Mouse (Mus musculus): ENCODE data around the gene Ahdc1. TPM values are rescaled to one million over a fixed set of nuclear protein-coding genes. Genes with fewer than 3 reads are reported as not detected.

The Ahdc1 gene
- polyA plus RNA-seq, 1 experiment from 2014 or later = 2.4 TPM

DNA sequence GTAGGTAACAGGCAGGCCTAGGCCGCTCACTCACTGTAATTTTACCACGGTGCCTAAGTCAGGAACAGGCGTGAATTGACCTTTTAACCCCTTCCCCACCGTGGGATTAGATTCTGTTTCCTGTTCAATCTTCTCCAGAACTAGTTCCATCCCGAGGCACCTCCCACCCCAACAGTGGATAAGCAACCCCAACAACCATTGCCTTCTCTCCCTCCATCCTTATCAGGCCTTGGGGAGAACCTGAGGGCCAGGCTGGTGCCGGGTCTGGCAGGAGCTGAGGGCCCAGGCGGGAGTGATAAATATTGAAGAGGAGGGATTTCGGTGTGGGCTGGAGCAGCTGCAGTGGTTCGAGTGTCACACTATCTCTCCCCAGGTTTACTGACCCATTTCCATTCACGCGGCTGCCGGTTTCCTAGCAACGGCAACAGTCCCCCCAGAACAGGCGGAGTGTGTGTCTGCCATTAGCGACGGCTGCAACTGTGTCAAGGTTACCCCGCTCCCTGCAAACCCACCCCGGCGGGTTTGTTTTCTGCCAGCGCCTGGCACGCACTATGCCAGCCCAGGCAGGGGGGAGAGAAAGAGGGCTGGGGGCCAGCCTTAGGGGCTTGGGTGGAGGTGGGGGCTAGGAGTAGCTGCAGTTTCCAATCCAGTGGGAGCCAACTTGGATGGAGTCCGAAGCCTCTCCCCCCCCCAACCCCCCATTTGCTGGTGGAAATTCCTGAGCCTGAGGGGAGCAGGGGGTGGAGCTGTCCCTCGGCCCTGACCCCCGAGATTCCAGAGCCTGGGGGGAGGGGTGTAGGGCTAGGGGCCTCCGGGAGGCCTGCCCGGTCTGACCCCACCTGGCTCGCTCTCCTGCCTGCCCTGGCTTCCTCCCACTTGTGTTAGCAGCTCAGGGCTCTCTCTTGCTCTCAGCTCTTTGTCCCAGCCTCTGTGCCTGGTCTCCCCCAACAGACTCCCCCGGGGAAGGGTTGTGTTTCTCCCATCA, 31.9 kb downstream of the Ahdc1 start:
- no peaks in the 10 kb centered on the region for H3K9me3 ChIP-seq (ENCODE audit: control insufficient read depth)
- H3K27ac ChIP-seq (ENCODE audit: low read depth, low read length) = no peak overlapping the region
- no peak overlapping the region for H3K4me3 ChIP-seq (ENCODE audit: low read depth, low read length)
- H3K27me3 ChIP-seq (replicated peaks; ENCODE audit: control insufficient read depth, insufficient read depth, low read length) = no peaks in the 10 kb centered on the region
- H3K36me3 ChIP-seq (ENCODE audit: control insufficient read depth, insufficient read depth) = no peaks in the 10 kb centered on the region; the same call in 1 of the 2 replicates
- ATAC-seq = no peak
- TF ChIP-seq CTCF (IDR thresholded peaks at IDR 0.05; ENCODE audit: low read depth) = no peak
- WGBS = 26% methylated on average over 28 of the region's 28 CpGs
- H3K4me1 ChIP-seq (replicated peaks; ENCODE audit: control insufficient read depth, insufficient read depth, low read length) = peaks cover 13% of the 10 kb centered on the region; the same call in 1 of the 2 replicates
- no peak overlapping the region for H3K9ac ChIP-seq (ENCODE audit: low read depth, low read length)
- peak overlapping the region; percentile 35; the same call in 1 of the 2 replicates for H3K4me2 ChIP-seq (replicated peaks; ENCODE audit: low read depth)

DNA sequence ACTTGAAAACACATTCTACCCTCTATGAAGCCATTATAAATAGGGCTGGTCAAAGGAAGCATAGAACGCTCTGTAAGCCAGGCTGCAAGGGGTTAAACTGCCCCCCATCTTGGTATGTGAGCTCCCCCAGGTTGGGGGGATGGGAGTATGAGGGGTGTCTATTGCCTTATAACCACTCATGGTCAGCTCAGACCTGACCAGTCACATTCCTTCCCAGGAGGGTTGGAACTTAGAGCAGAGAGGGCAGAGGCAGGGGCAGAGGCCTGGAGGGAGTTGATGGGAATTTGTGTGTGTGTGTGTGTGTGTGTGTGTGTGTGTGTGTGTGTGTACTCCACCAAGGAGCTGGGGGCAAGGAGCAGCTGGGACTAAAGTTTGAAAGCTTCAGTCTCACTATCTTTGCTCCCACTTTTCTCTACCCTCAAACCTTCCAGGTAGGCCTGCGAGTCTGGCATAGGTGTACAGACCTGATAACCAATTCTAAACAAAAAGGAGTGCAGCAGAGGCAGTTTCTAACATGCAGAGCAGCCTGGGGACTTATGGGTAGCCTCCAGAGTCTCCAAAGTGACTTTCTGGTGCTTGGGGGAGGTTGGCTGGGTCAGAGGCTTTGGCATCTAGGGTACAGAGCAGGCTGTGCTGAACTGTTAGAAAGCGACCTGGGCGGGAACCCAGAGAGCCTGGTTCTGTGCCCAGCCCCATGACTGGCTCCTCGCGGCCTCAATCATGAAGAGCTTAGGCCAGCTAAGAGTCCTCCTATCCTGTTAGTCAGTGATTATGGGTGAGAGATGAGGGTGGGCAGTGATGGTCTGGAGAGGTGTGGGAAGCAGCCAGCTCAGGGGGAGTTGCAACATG, 33.0 kb downstream of the Ahdc1 start:
- Histone ChIP-seq H3K9me3 (ENCODE audit: control insufficient read depth) (no peaks in the 10 kb centered on the region), H3K4me3 (ENCODE audit: low read depth, low read length) (no peak overlapping the region), H3K9ac (ENCODE audit: low read depth, low read length) (no peak overlapping the region), H3K4me1 (replicated peaks; ENCODE audit: control insufficient read depth, insufficient read depth, low read length) (peaks cover 16% of the 10 kb centered on the region; the same call in 1 of the 2 replicates), H3K27ac (ENCODE audit: low read depth, low read length) (no peak overlapping the region), H3K27me3 (replicated peaks; ENCODE audit: control insufficient read depth, insufficient read depth, low read length) (no peaks in the 10 kb centered on the region), H3K4me2 (replicated peaks; ENCODE audit: low read depth) (no peak overlapping the region), H3K36me3 (ENCODE audit: control insufficient read depth, insufficient read depth) (no peaks in the 10 kb centered on the region; the same call in 1 of the 2 replicates)
- 67% methylated on average over 6 of the region's 6 CpGs for WGBS
- no peak for TF ChIP-seq CTCF (IDR thresholded peaks at IDR 0.05; ENCODE audit: low read depth)
- no peak for ATAC-seq

DNA sequence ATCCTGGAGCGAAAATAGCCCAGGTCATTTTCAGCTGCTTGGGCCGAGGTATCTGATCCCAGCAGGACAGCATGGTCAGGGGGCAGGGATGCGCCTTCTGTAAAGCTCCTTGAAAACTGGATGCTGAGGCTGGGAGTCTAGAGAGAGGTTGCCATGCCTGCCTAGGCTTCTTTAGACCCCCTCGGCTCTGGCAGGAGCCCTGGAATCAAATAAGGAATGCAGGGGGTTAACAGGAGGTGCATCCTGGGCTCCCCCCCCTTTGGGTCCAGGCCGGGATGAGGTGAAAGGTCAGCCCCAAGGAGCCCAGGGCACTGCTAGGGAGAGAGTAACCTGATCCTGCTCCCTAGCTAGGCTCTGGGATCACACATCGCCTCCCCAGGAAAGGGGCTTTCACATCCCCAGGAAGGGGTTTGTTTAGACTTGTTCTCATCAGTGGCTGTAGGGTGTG, 33.6 kb downstream of the Ahdc1 start:
- no peak overlapping the region for H3K4me3 ChIP-seq (ENCODE audit: low read depth, low read length)
- ATAC-seq = no peak
- no peaks in the 10 kb centered on the region for H3K9me3 ChIP-seq (ENCODE audit: control insufficient read depth)
- H3K9ac ChIP-seq (ENCODE audit: low read depth, low read length) = no peak overlapping the region
- no peak overlapping the region for H3K4me2 ChIP-seq (replicated peaks; ENCODE audit: low read depth)
- no peaks in the 10 kb centered on the region for H3K27me3 ChIP-seq (replicated peaks; ENCODE audit: control insufficient read depth, insufficient read depth, low read length)
- H3K4me1 ChIP-seq (replicated peaks; ENCODE audit: control insufficient read depth, insufficient read depth, low read length) = peaks cover 22% of the 10 kb centered on the region
- H3K36me3 ChIP-seq (ENCODE audit: control insufficient read depth, insufficient read depth) = no peaks in the 10 kb centered on the region; the same call in 1 of the 2 replicates
- TF ChIP-seq CTCF (IDR thresholded peaks at IDR 0.05; ENCODE audit: low read depth) = no peak
- 55% methylated on average over 6 of the region's 6 CpGs for WGBS
- H3K27ac ChIP-seq (ENCODE audit: low read depth, low read length) = no peak overlapping the region

DNA sequence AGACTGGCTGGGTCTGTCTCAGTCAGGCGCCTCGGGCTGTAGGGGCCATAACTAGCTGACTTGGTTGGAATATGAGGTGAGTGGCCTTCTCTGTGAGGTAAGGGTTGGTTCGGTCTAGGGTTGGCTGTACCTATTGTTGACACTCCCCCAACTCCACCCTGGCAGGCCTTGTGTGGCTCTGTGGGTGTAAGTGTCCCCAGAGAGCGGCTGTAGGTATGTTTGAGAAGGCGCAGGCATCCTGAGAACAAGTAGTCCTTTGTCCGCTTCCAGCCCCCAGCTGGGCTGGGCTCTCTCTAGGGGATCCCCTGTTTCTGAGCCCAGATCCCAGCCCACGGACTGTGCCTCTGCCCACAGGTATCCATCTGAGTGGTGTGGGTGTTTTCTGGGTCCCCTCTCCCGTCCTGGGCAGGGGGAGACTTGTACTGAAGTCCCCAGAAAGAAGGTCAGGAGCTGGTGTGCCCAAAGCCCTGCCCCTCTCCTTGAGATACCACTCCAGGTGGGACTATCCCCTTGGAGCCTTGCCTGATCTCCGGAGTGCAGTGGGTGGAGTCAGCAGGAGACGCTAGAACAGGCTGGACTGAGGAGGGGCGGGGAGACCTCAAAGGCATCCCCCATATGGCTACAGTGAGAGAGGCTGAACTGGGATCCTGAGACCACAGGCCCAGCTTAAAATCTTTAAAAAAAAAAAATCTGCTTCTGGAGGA, 34.9 kb downstream of the Ahdc1 start:
- Histone ChIP-seq H3K4me2 (replicated peaks; ENCODE audit: low read depth) (no peak overlapping the region), H3K4me1 (replicated peaks; ENCODE audit: control insufficient read depth, insufficient read depth, low read length) (peaks cover 29% of the 10 kb centered on the region), H3K36me3 (ENCODE audit: control insufficient read depth, insufficient read depth) (no peaks in the 10 kb centered on the region; the same call in 1 of the 2 replicates), H3K4me3 (ENCODE audit: low read depth, low read length) (no peak overlapping the region), H3K27ac (ENCODE audit: low read depth, low read length) (no peak overlapping the region; the same call in 1 of the 2 replicates), H3K9ac (ENCODE audit: low read depth, low read length) (no peak overlapping the region), H3K9me3 (ENCODE audit: control insufficient read depth) (no peaks in the 10 kb centered on the region), H3K27me3 (replicated peaks; ENCODE audit: control insufficient read depth, insufficient read depth, low read length) (no peaks in the 10 kb centered on the region)
- ATAC-seq = no peak
- WGBS = 48% methylated on average over 11 of the region's 11 CpGs
- no peak for TF ChIP-seq CTCF (IDR thresholded peaks at IDR 0.05; ENCODE audit: low read depth)

DNA sequence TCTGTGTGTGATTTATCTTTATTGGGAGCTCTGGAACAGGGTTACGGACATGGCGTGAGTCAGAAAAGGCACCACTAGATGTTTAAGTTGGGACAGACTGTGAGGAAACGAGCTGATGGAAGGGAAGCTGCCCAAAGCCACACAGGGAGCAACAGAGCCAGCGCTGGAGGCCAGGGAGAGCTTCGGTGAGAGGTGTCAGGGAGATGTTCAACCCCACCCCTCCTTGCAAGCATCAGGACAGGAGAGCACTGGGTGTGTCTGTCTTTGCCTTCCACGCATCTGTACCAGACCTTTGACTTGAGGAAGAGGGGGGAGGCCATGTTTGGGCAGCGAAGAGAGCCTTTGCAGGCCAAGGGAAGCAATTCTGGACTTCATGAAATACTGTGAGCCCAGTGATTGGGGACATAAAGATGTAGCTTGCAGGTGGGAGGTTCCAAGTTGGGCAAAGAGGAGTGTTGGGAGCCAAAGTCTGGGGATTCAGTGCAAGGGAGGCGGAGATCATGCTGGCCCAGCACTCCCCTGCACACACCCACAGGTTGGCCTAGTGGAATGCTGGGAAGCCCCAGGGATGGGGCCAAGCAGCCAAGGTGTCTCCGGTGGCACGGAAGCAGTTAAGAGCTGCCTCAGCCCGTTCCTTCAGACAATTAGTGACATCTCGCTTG, 35.8 kb downstream of the Ahdc1 start:
- WGBS = 25% methylated on average over 12 of the region's 12 CpGs
- Histone ChIP-seq H3K4me1 (replicated peaks; ENCODE audit: control insufficient read depth, insufficient read depth, low read length) (peaks cover 29% of the 10 kb centered on the region), H3K27ac (ENCODE audit: low read depth, low read length) (0 out of 2 replicates have a peak overlapping the region, but pooled peaks have one; percentile 4)

More for the DNA sequence above, 35.8 kb downstream of the Ahdc1 start:
- TF ChIP-seq CTCF (IDR thresholded peaks at IDR 0.05; ENCODE audit: low read depth) = no peak
- peak; percentile 29; the same call in 1 of the 2 replicates for ATAC-seq
- no peak overlapping the region for H3K9ac ChIP-seq (ENCODE audit: low read depth, low read length)
- no peak overlapping the region for H3K4me3 ChIP-seq (ENCODE audit: low read depth, low read length)
- no peaks in the 10 kb centered on the region for H3K27me3 ChIP-seq (replicated peaks; ENCODE audit: control insufficient read depth, insufficient read depth, low read length)
- peak overlapping the region; percentile 17; the same call in 1 of the 2 replicates for H3K4me2 ChIP-seq (replicated peaks; ENCODE audit: low read depth)
- no peaks in the 10 kb centered on the region for H3K9me3 ChIP-seq (ENCODE audit: control insufficient read depth)
- H3K36me3 ChIP-seq (ENCODE audit: control insufficient read depth, insufficient read depth) = no peaks in the 10 kb centered on the region; the same call in 1 of the 2 replicates

Measured in intestine, postnatal 0 days (tissue).